Mouse (Mus musculus) urinary bladder, adult 18-20 months (tissue): ENCODE measurements around the gene Fthl17a.

Source experiments
- DNase-seq, 2 experiments: peaks; one replicate each; pipeline ENCODE4 v3.0.0; 2022; ENCODE audit warnings: low spot score in 2 of 2, mixed read lengths in 2 of 2

The Fthl17a gene

DNA sequence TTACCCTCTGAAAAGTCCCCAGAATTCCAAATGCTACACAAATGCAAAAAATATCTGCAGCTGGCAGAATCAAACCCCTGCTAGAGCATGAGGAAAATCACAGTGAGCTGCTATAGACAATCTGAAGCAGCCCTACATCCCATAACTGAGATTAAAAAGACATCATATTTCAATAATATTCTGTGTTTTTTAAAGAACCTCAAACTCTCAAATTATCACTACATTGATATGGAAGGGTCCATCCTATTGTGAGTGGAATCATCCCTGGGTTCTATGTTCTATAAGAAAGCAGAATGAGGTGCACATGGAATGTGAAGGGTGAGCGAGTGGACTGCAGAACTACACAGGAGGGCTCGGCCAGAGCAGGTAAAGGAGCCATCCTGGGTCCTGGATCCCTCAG, at the start of gene Fthl17a:
TSS of gene Fthl17a (plus strand) at position 301 of the 400 bp plus-strand sequence.
- DNase-seq: no peak

- DNase-seq: no peak
These were observed 42.5 kb upstream of the Fthl17a start for GRCm38 (mm10) chrX:85207001-85207400.

GRCm38 (mm10) chrX:85226883-85227282, 22.6 kb upstream of the Fthl17a start:
- no peak for DNase-seq

DNA sequence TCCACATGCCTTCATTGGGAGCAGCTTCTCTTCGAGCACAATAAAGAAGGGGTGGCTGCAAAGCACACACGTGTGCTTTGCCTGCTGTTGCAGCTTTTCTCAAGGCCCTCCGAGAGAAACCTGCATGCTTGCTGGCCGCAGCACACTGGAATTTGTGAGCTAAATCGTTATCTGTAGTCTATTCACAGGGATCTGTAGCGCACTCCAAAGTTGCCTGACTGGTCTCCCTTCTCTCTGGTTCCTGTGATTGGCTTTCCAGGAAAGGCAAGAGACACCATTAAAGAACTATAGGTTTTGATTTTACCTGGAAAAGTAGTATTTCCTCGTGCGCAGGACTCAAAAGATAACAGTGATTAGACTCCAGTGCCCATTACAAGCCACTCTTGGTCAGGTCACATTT, 22.3 kb downstream of the Fthl17a start:
- DNase-seq: peak in 1 of 2 experiments; percentile 14

DNA sequence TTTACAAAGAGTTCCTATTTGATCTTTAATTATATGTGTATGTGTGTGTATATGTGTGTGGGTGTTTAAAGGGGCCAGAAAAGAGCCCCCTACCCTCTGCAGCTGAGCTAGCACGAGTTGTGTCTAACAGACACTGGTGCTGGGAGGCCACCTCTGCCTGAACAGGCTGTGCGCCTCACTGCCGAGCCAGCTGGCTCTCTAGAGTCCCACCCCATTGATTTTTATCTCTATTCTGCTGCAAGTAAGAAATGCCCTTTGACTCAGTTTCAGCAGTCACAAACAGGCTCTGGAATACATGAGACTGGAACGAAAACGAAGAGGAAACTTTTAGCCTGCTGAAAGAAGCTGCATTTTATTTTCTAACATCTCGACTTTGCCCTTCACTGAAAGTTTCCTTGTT, 22.8 kb downstream of the Fthl17a start:
- no peak for DNase-seq

- DNase-seq: no peak
These were observed 40.4 kb downstream of the Fthl17a start for GRCm38 (mm10) chrX:85289846-85290245.

DNA sequence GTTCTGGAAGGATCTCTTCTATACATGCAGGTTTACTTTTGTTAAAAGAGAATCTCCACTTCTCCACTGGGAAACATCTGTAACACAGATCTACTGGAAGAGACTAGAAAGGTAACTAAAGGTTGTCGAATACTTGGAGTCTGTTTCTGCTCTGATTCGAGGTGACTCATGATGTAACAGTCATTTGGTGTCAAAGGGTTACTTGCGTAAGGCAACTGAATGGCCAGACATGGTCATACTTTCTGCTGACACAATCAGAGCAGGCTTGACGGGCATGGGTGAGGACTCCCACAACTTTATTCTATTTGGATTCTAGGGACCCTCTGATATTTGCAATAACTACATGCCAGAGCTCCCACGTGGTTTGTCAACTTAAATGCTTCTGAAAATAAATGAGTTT, 43.3 kb downstream of the Fthl17a start:
- no peak for DNase-seq

DNA sequence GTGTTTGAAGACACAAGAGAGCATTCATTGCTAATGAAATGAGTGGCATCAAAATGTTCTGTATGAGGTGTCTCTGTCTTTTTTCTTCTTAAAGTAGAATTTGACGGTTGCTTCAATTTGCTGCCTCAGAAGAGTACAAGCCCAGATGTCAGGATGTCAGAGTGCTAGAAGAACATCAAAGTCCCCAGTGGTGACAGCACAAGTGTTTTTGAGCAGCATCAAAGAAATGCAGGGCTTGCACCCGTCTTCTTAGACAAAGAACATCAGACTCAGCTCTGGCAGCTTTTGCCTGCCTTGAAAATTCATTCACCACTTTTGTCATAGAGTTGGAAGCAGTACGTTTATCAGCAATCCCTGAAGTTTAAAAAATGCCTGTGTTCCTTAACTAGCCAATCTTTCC, 44.5 kb downstream of the Fthl17a start:
- no peak for DNase-seq

- DNase-seq: no peak
These were observed 55.2 kb downstream of the Fthl17a start for GRCm38 (mm10) chrX:85304674-85305073.

DNA sequence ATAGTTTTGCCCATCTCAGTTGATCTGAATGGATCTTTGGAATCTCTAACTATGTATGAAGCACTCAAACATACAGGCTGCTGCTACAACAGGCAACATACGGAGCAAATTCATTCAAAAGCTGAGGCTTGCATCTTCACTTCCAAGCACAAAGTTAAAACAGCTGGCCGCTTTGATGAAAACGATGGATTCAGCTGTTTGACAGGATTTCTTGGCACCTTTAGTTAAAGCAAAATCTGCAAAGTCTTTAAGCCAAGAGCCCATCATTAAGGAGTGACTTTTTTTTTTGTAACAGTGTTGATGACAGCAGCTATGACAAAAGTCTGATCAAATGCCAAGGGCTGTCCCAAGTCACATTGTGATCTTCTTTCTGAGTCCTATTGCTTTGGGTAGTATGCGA, 69.1 kb downstream of the Fthl17a start:
- no peak for DNase-seq

DNA sequence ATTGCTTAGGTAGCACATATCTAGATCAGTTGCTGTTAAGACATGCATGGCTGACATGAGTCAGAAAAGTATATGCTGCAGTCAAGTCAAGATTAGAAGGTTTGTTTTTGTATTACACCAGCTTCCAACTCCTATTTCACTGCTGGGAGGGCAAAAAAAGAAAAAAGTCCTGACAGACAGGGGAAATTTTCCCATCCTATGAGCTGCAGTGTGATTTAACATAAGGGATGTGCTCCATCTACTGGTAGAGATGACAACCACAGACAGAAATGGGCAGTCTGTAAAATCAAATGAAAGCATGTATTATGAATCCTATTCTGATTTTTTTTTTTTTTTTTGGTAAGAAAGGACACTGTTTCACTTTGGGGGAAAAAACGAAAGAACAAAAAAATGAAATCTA, 69.7 kb downstream of the Fthl17a start:
- DNase-seq: no peak
